Mouse (Mus musculus): Measurements from ENCODE around the gene Ntrk2.

The Ntrk2 gene

DNA sequence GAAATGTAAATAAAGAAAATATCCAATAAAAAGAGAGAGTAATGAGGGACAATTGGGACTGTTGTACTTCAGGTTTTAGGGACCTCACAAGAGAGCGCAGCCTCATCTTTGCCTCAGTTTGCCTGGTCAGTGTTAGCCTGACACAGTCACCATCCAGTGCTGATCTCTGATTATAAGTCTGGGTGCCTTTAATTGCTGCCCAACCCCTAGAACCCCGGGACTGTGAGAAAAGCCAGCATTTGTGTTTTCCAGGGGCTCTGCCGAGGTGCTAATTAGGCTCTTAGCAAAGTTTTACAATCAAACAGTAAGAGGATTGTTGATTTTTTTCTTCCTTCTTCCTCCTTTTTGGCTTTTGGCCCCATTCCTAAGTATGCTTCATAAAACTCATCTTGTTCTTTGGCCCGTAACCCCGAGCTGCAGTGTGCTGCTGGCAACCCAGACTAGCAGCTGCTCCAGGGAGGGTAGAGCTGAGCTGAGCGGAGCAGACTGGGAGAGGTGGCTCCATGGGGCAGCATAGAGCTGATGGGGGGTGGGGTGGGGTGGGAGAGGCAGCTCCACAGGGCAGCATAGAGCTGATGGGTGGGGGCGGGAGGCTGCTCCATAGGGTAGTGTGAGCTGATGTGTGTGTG lies 34.5 kb downstream of the Ntrk2 start:
- no peak for DNase-seq (ENCODE audit: low spot score in 2 of 2)

DNA sequence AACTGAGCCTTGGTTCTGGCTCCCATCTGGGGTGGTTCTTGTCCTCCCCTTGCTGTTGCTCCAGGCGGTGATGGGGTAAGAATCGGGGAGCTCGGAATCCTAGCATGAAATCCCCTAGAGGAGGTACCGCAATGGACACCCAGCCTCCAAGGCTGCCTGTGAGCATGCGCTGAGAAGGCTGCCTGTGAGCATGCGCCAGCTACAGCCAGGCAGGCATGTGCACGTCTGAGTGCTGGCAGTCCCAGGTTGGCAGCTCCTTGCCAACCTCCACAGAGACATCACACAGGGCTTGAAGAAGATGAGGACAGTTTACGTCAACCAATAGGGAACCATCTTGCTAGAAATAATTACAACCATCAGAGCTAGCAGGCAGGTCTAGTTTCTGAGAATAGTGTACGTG lies 37.5 kb downstream of the Ntrk2 start:
- DNase-seq (ENCODE audit: low spot score in 2 of 2) = no peak

DNA sequence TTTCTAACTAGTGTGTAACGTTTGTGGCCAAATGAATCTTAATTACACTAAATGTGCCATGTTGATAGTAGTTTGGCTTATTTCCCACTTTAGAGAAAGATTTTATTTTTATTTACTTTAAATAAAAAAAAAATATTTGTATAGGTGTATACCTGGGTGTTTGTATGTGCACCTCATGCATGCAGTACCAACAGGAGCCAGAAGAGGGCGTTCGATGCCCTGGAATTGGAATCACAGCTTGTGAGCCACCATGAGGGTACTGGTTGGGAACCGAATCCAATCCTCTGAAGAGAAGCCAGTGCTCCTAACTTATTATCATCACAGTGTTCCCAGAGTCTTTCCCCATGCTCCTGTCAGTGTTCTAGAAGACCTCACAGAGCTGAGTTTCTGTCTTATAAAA lies 42.2 kb downstream of the Ntrk2 start:
- DNase-seq (ENCODE audit: low spot score in 2 of 2) = no peak

DNA sequence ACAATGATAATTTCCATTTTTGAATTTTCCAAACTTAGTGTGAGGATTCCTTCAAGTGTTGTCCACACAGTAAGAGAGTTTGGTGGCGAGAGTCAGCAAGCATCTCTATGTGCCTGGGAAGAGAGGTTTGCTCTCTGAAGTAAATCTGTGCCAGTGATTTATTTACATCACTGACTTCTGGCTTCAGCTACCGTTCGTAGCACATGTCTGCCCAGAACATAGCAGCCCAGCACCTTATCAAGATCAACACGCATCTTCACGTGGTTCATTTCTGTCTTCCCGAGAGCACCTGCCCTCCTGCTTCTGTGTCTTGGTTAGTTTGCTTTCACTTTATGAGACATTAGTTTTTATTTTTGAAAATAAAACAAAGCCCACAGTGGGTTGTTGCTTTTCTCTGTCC lies 47.3 kb downstream of the Ntrk2 start:
- DNase-seq (ENCODE audit: low spot score in 2 of 2) = no peak

DNA sequence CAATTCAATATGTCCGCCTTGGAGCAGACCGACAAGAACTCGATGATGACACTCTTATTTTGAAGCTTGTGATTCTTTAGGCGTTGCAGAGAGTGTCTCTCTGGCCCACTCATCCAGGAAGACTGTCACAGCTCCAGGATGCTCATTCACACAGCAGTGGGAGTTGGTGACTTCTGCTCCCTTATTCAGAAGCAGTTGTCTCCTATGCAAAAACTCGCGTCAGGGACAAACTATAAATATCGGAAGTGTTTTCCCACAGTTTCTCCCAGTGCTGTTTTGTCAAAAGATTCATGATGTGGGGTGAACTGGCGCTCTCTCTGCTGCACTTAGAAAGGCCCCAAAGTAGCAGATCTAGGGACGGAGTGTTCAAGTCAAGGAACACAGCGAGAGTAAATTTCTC lies 59.9 kb downstream of the Ntrk2 start:
- peak; percentile 68 to 74 for DNase-seq (ENCODE audit: low spot score in 2 of 2)

DNA sequence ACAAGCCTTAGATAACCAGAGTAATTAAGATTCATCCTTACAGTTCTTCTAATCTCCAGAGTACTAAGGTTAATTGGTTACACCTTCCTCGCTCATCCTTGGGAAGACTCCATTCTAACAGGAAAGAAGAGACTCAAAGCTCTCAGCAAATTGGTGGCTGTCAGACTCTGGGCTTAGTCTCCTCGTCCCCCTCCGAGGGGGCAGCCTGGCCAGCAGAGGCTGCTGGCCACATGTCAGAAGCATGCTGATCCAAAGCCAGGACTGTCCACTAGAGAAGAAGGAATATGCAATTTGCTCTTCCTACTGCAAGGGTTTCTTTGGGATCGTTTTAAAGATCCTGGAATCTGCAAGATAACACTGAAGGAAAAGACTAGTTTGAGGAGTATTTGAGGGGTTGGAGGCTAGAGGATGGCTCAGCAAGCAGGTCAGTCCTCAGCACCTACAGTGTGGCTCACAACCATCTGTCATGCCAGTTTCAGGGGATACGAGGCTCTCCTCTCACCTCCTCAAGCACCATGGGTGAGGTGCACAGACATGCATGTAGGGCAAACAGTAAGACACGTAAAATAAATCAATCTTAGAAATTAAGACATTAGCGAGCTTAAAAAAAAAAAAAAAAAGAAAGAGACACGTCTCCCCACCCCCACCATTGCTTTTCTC lies 60.5 kb downstream of the Ntrk2 start:
- DNase-seq (ENCODE audit: low spot score in 2 of 2) = no peak

DNA sequence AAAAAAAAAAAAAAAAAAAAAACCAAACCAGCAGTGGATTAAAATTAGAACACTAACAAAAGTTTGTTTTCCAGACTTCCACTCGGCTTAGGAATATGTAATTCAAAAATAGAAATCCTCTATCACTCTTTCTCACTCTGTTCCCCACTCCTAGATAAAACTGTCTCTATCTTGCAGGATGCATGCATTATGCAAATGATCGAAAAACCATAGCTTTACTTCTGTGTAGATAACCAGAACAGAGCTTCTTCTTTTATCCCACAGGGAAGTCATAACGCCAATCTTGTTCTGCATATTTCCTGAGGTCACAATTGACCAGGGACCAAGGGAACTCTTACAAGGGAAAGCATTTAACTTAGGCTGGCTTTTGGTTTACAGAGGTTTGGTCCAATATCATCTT lies 76.1 kb downstream of the Ntrk2 start:
- no peak for DNase-seq (ENCODE audit: low spot score in 2 of 2)

DNA sequence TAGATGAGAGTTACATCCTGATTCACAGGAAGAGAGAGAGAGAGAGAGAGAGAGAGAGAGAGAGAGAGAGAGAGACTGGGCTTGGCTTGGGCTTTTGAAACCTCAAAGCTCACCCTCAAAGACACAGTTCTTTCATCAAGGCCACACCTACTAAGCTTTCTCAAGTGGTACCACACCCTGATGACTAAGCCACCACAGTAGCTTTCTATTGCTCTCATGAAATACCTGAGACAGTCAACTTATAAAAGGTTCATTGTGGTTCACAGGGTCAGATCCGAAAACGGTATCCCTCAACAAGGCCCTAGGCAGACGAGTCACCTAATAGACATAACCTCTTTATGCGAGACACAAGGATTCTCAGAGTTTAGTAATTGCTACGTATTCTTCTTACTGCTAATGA lies 76.5 kb downstream of the Ntrk2 start:
- DNase-seq (ENCODE audit: low spot score in 2 of 2) = no peak

DNA sequence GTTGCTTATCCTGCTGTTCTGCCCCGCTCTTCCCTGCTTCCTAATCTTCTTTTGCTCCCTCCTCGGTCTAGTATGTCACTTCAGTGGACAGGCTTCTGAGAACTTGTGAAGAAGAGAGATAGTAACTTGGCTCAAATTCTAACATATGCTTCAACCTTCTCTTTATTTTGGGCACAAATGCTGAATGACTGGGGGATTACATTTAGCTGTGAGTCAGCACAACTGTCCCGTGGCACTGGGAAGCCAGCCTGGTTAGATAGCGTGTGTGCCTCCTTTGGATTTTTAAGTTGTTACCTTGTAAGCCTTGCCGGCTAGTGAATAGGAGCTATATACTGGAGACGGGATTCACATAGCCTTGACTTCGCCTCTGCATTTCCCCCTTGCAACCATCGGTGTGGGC lies 79.7 kb downstream of the Ntrk2 start:
- peak; percentile 42 to 57 for DNase-seq (ENCODE audit: low spot score in 2 of 2)

DNA sequence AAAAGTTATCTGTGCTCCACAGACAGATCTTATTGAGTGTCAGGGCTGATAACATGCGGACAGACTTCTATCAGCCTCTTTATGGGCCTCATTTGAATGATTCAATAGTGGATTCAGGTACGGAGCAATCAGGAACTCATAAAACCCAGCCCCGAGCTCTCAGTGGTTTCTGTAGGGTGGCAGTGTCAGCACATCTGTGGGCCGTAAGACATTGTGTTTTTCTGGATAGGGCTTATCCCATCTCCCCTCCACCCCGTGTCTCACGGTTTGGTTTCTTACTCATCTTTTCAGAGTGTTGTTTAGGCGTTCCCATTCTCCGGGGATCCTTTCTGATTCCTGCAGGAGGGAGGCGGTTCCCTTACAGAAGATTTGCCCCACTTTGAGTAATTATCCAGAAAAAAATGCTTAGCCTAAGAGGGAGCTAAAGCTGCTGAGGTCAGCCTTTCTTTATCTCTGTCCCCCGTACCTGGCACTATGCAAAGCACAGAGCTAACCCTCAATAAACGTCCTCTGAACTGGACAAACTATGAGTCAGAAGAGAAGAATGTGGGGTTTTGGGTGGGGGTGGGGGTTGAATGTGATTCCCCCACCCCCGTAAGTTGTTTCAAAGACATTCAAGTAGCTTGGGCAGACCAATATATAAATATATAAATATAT lies 90.0 kb downstream of the Ntrk2 start:
- no peak for DNase-seq (ENCODE audit: low spot score in 2 of 2)

DNA sequence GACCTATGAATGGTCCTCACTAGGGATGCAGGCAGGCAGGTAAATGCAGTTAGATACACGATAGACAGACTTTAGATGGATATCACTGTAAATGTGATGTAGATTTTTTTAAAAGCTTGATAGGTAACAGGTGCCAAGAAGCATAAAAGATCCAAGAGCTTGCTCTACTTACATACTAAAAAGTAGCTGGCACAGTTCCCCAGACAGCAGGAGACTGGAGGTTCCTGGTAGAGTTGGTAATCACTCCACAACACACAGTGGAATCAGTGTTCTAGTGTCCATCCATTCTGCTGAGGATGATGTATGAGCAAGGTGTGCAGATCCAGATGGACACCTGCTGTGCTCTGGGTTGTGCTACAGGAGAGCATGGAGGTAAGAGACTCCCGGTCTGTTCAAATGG lies 93.0 kb downstream of the Ntrk2 start:
- DNase-seq (ENCODE audit: low spot score in 2 of 2) = no peak

DNA sequence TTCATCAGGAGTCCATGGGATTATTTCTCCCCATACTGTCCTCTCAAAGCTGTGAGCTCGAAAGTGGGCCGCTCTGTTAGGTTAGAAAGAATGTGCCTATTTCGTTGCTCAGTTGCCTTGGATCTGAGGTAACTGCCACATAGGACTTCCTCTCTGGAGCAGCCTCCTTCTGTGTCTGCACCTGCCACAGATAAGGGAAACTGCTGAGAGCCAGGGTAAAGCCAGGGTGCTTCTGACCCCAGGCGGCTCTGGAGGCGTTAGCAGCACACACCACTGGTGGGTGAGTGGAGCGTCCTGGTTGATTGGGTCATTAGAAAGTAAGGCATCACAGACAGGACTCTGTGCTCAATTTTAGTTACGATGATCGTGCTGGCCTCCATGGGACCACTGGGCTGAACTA lies 95.9 kb downstream of the Ntrk2 start:
- DNase-seq (ENCODE audit: low spot score in 2 of 2) = no peak

DNA sequence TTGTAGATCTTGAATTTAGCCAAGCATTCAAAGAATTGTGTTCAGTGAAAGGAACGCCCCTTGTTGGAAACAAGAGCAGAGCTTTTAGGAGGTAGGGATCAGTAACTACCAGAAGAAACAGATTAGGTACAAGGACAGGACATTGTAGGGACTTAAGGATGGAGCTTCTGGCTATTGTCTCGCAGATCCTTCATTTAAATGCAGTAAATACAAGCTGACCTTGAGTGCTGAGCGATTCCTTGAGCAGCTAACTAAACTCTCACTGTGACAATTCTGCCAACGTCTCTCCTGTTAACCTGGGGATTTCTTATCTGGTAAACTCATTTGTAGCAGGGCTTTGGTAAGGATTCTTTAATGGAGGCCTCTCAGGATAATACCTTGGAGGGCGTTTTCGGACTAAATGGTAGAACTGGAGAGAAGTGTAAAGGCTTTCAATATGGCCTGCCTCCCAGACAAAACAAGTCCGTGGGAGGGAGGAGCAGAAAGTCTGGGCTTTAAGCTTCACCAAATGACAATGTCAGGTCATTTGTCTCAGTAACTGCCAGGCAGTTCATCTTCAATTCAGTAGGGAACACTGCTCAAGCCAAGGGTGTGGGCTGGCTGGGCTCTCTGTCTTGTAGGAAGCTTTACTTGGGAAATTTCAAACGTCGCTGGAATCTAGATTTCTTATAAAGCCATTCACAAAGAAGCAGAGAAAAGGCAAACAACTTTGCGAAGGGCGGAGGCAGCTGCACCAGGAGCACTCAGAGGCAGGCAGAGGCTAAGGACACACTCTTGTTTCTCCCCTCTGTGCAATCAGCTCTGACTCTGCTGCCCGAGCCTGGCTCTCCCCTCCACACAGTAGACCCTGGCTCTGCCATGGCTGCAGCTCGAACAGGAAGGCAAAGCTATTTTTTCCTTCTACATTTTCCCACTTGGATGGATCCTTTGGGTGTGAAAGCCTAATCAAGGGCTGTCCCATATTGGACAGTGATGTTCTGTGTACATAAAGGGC lies 98.7 kb downstream of the Ntrk2 start:
- DNase-seq (ENCODE audit: low spot score in 2 of 2) = no peak

DNA sequence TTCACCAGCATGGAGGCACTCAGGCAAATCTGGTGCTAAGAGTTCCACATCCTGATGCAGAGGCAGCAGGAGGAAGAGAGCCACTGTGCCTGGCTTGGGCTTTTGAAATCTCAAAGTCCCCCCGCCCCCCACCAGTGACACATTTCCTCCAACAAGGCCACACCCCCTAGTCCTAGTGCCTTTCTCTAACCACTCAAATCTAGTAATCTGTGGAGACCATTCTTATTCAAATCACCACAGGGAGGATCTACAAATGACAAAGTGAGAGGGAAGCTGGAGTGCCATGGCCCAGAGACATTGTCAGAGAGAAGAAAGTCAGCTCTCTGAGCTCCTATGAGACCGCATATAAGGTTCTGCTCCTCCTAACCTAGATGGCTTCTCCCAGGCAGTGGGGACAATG lies 105.6 kb downstream of the Ntrk2 start:
- no peak for DNase-seq (ENCODE audit: low spot score in 2 of 2)

DNA sequence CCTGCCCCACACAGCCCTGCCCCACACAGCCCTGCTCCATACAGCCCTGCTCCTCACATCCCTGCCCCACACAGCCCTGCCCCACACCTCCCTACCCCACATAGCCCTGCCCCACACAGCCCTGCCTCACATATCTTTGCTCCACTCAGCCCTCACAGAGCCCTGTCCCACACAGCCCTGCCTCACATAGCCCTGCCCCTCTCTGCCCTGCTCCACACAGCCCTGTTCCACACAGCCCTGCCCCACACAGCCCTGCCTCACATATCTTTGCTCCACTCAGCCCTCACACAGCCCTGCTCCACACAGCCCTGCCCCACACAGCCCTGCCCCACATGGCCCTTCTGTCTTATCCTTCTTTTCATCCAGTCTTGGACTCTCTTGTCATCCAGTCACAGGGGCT lies 106.2 kb downstream of the Ntrk2 start:
- no peak for DNase-seq (ENCODE audit: low spot score in 2 of 2)

DNA sequence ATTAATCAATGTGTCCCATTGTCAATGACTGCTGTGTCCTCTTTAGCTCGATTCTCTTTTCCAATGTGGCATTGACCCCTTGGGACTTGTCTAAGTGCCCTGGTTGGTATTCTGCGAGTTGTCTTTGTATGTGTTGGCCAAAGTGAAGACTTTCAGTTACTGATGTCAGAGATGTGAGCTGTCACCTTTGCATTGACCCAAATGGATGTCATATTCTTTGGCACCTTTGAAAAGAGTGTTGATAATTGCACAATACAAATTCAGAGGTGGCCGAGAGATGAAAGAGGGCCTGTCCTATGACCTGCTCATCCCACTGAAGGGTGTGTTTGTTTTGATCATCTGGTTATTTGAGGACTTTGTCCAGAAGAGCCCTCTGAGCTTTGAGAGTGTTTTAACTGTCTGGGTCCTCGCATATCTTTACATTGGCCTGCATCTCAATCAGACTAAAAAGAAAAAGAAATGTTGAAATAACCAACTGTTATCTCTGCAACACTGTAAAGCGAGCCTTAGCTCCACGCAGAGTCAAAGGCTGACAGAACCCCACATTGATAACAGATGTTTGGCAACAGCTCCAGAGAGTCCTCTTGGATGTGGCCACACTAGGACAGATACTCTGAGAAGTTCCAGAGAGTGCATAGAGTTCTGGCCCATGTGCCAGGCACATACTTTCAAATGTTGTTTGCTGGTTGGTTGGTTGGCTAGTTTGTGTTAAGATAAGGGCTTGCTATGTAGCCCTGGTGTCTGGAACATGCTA lies 107.9 kb downstream of the Ntrk2 start:
- no peak for DNase-seq (ENCODE audit: low spot score in 2 of 2)

DNA sequence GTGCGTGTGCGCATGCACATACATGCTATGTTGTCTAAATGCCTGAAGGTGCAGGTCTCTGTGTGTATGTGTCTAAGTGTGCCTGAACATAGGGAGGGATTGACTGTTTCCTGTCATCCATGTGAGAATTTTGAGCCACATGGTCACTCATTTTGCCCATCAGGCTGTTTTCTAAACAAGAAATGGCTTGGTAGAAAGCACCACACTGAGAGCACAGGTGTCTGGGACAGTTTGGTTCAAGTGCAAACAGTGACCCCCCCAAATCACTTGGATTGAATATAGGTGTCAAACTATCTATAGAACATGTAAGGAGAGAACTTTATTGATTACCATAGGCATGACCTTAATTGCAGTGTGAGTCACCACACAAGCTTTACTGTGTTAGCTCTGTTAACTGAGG lies 110.0 kb downstream of the Ntrk2 start:
- no peak for DNase-seq (ENCODE audit: low spot score in 2 of 2)

DNA sequence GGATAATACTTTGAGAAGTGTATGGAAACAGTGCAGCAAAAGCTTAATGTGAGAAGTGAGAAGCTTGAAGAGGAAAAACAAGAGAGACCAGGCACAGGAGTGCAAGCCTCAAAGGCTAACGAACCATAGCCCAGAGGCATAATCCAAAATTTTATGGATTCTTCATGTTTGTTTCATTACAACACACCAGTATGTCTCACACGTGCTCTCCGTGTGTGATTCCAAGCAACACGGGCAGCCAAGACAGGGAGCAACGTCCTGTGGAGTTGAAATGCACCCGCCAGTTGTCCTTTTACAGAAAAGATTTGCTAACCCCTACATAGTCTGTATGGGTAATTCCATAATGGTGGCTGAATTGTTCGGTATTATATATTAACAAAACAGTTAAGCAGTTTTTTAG lies 113.9 kb downstream of the Ntrk2 start:
- DNase-seq (ENCODE audit: low spot score in 2 of 2) = no peak

DNA sequence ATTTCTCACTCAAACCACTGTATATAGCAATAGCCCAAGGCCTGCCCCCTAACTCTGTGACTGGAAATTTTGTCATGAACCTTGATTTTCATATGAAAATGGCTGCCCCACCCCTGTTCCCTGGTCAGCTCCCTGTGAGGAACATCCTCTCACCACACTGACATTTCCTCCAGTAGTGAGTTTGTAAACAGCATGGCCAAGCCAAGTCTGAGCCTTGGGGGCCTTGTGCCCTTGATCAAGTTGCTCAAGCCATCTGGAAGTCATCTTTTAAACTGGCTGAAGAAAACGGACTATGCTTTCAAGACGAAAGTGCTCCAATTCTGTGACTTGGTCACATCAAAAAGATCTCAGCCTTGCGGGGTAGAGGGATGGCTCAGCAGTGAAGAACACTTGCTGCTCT lies 114.9 kb downstream of the Ntrk2 start:
- DNase-seq (ENCODE audit: low spot score in 2 of 2) = no peak

DNA sequence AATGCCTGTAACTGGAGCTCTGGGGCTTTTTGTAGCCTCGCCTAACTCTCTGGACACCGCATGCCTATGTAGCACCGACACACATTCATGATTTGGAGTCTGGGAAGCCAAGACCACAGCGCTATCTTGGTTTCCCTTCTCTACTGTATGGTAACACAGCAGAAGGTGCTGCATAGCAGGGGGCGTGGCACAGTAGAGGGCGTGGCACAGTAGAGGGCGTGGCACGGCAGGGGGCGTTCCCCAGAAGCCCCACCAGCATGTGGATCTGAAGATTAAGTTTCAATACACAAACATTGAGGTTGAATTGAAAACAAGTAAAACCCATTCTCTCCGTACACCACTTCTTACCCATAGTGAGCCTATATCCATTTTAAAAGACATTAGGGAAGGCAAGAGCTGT lies 115.3 kb downstream of the Ntrk2 start:
- DNase-seq (ENCODE audit: low spot score in 2 of 2) = no peak

DNA sequence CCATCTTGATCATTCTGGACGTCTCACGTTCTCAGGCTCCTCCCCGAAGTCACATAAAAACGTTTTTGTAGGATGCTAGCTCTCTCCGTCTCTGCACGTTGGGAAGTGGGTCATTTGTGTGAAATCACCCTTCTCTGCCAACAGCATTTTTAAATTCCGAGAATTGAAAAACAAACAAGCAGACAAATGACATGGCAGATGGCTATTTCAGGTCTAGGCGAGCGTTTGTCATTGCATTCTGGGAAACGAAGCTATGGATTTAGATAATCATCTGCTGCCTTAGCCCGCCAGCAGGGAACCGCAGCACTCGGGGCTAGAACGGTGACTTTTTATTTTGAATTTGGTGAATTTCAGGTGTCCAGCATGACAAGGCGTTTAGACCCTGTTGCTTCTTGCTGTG lies 115.8 kb downstream of the Ntrk2 start:
- DNase-seq (ENCODE audit: low spot score in 2 of 2) = no peak

DNA sequence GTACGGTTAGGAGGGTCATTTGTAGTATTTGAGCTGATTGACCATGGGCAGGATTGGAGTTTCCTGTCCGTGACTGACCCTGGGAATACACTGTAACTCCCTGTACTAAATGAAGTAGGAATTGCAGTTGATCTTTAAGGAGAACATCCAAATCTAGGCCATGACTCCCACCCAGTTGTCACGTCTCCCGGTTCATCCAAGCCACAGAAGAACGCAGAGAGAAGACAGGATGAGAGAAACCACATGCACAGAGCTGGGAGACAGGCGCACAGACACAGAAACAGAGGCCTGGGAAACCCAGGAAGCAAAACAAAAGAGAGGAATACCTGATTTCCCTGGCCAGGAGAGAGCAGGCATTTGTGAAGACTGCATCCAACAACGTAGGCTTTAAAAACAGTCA lies 117.1 kb downstream of the Ntrk2 start:
- no peak for DNase-seq (ENCODE audit: low spot score in 2 of 2)
